Mouse (Mus musculus) heart, adult 2 months (tissue): ENCODE measurements at regions not wholly inside any gene's neighbourhood (a gene's known extent, or its start where the extent isn't known, plus 50 kb on each side); places are given as distances from the start of the nearest gene placed in this dataset.

Experiments used
- CTCF ChIP-seq: fragments of 200-600 bp; IDR thresholded peaks from 2 replicates; pipeline ENCODE4 v1.8.1; 2022; ENCODE audit warnings: antibody characterized with exemption, mild to moderate bottlenecking, moderate library complexity
- EP300 ChIP-seq: fragments of 200-500 bp; IDR thresholded peaks from 2 replicates; pipeline ENCODE4 v1.6.1; 2011; ENCODE audit warnings: low read depth, low read length, control low read depth; ENCODE audit not compliant: insufficient read depth
- POLR2A ChIP-seq: fragments of 200-500 bp; IDR thresholded peaks from 2 replicates; pipeline ENCODE4 v1.6.1; 2011; ENCODE audit warnings: mild to moderate bottlenecking, low read depth, low read length, control low read depth; ENCODE audit not compliant: insufficient read depth

DNA sequence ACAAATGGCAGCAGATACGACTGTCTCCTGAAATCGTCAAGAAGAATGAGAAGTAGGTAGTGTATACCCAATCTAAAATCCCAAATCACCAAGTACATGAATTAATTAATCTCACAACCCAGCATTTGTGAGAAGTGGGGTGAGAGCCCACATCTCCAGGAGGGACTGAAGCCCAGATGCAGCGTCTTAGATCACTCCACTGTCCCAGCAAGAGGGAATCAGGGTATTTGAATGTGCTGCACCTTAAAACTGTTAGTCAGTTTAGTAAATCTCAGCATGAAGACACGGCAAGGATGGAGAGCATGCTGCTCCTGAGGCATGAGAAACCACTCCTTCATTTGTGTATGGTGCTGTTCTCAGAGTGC, 271.6 kb upstream of the Rarb start:
- no peak for TF ChIP-seq EP300
- TF ChIP-seq POLR2A = no peak
- no peak for TF ChIP-seq CTCF
